Mouse (Mus musculus): ENCODE measurements at regions not wholly inside any gene's neighbourhood (a gene's known extent, or its start where the extent isn't known, plus 50 kb on each side); places are given as distances from the start of the nearest gene placed in this dataset.

DNA sequence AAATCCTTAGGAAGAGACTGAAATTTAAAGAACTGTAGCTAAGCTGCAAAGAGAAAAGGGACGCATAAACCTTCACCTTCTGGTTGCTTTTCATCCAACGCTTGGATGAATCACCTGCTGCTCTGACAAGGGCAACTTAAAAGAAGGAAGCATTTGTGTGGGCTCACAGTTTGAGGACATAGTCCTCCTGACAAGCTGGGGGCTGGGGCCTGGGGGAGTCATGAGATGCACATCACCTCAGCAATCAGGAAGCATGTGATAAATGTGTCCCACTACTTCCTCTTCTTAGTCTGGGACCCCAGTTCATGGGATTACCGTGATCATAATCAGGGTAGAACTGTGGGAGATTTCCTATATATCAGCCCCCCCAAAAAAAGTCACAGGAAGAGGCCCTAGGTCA lies 107.8 kb upstream of the F13a1 start:
- TF ChIP-seq CTCF (IDR thresholded peaks at IDR 0.05; ENCODE audit: control insufficient read depth, insufficient read depth, insufficient replicate concordance, low read depth, low read length) (no peak), POLR2A (IDR thresholded peaks at IDR 0.05; ENCODE audit: control insufficient read depth, low read depth, low read length) (no peak)

All from testis, adult 2 months (tissue).